Mouse (Mus musculus): ENCODE measurements at regions not wholly inside any gene's neighbourhood (a gene's known extent, or its start where the extent isn't known, plus 50 kb on each side); places are given as distances from the start of the nearest gene placed in this dataset.

DNA sequence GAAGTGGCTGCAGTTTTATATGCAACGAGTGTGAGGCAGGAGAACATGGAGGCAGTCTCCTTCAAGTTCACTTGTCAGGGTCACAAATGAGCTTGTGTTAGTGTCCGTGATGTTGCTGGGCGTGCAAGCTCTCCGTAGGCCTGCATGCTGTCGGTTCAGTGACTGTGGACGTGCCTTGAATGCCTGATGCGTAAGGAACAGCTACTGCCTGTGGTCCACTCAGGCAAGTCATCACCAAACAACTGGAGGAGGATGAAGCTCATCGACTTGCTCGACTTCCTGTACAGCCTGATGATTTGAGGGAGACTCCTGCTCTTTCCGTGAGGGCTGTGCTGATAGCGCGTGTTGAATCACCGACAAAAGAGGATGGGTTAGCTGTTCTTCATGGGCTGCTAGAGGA, 281.9 kb upstream of the Cnr1 start:
- TF ChIP-seq CTCF (IDR thresholded peaks at IDR 0.05; ENCODE audit: low read depth) (no peak), EP300 (IDR thresholded peaks at IDR 0.05; ENCODE audit: low read depth) (no peak)
